Mouse (Mus musculus) heart, embryonic 13.5 days (tissue): ENCODE data around the gene Doc2g. TPM values are rescaled to one million over a fixed set of nuclear protein-coding genes. Genes with fewer than 3 reads are reported as not detected.
A peak's percentile ranks its signal among the peaks of the same experiment; 100 is the strongest.

Experiments used
- ATAC-seq: fragments of 200-750 bp; cut with Nextera tagmentation; 2 replicates; pipeline ENCODE4 v1.8.0; 2017; ENCODE audit warnings: moderate TSS enrichment; ENCODE audit not compliant: insufficient number of reproducible peaks, low FRiP score, low TSS enrichment; ENCODE audit errors: extremely low read depth
- H3K27ac ChIP-seq: fragments of 300-500 bp; sonication (generic); replicated peaks from 2 replicates; pipeline ENCODE4 v1.5.1; 2015; ENCODE audit warnings: moderate library complexity, mild to moderate bottlenecking, inconsistent platforms
- H3K27me3 ChIP-seq: fragments of 300-500 bp; sonication (generic); replicated peaks from 2 replicates; pipeline ENCODE4 v1.6.1; 2015; ENCODE audit warnings: mild to moderate bottlenecking, inconsistent platforms
- H3K36me3 ChIP-seq: fragments of 300-500 bp; sonication (generic); 2 replicates; pipeline ENCODE4 v1.6.1; 2015; ENCODE audit warnings: mild to moderate bottlenecking, inconsistent platforms
- H3K4me1 ChIP-seq: fragments of 300-500 bp; sonication (generic); 2 replicates; pipeline ENCODE4 v1.6.1; 2015; ENCODE audit warnings: inconsistent platforms
- H3K4me2 ChIP-seq: fragments of 300-500 bp; sonication (generic); 2 replicates; pipeline ENCODE4 v1.6.1; 2015; ENCODE audit warnings: inconsistent platforms, mild to moderate bottlenecking, moderate library complexity
- H3K4me3 ChIP-seq: fragments of 300-500 bp; sonication (generic); 2 replicates; pipeline ENCODE4 v1.5.1; 2015; ENCODE audit warnings: moderate library complexity, mild to moderate bottlenecking, inconsistent platforms
- H3K9ac ChIP-seq: fragments of 300-500 bp; sonication (generic); 2 replicates; pipeline ENCODE4 v1.6.1; 2015; ENCODE audit warnings: inconsistent platforms, mild to moderate bottlenecking, moderate library complexity
- H3K9me3 ChIP-seq: fragments of 300-500 bp; sonication (generic); 2 replicates; pipeline ENCODE4 v1.6.1; 2016; ENCODE audit warnings: inconsistent platforms
- WGBS: fragments of 180-500 bp; shearing (Covaris S2); methylation state at CpG from one replicate; pipeline ENCODE4 v1.1.7; 2015; ENCODE audit warnings: mixed read lengths; 5-methylcytosine and 5-hydroxymethylcytosine counted together
- polyA plus RNA-seq: library from polyadenylated mRNA; unstranded; fragments of >200 nt; fragmentation: Nextera tagmentation; extraction: Ambion mirVana; gene quantifications from 2 replicates; pipeline ENCODE4 v1.2.1, GENCODE M21; 2015

Doc2g gene
- polyA plus RNA-seq, 1 experiment from 2014 or later, result 80.5 TPM

DNA sequence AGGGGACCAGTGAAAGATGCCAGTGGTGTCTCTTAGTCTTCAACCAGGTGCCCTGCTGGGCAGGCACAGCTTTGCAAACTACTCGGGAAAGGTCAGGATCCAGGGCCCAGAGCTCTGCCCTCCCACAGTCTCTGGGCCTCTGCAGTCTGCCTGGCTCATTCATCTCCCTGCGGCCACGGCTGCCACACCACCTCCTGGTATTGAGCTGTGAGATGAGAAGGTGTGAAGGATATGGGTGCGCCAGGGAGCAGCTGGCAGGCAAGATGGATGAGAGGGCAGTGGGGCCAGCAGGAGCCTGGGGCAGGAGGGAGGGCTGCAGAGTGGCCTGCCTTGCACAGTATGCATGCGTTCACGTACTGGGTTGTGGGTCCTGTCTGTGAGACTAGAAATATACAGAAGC is 12.3 kb upstream of the Doc2g start:
- ATAC-seq, result no peak
- H3K27ac ChIP-seq, result no peak overlapping the region
- H3K27me3 ChIP-seq, result no peaks in the 10 kb centered on the region; the same call in 1 of the 2 replicates
- no peak overlapping the region for H3K4me2 ChIP-seq
- no peak overlapping the region for H3K9ac ChIP-seq
- 0 out of 2 replicates have a peak, but pooled peaks cover 3% of the 10 kb centered on the region for H3K9me3 ChIP-seq
- peaks cover 19% of the 10 kb centered on the region for H3K4me1 ChIP-seq
- H3K36me3 ChIP-seq, result peaks cover 4% of the 10 kb centered on the region; the same call in 1 of the 2 replicates
- no peak overlapping the region for H3K4me3 ChIP-seq
- 44% methylated on average over 6 of the region's 6 CpGs for WGBS

DNA sequence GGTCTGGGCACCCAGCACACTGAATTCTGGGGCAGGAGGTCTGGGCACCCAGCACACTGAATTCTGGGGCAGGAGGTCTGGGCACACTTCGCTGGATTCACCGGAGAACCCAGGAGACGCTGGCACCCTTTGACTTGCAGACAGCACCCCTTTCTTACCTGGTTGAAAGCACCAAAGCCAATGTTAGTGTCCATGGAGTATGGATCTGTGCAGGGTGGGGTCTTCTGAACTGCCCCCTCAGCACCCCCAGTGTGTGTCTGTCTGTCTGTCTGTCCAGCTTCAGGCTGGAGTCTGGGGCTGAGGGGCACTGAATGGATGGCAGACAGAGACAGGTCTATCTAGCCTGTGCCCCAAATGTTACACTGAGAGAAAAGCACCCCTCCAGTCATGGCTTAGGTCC is 11.6 kb upstream of the Doc2g start:
- no peak for ATAC-seq
- H3K27me3 ChIP-seq, result peaks cover 3% of the 10 kb centered on the region; the same call in 1 of the 2 replicates
- WGBS, result 82% methylated on average over 3 of the region's 3 CpGs
- H3K4me1 ChIP-seq, result peaks cover 11% of the 10 kb centered on the region
- H3K4me2 ChIP-seq, result no peak overlapping the region
- H3K9me3 ChIP-seq, result 0 out of 2 replicates have a peak, but pooled peaks cover 3% of the 10 kb centered on the region
- no peak overlapping the region for H3K4me3 ChIP-seq
- peaks cover 4% of the 10 kb centered on the region; the same call in 1 of the 2 replicates for H3K36me3 ChIP-seq
- no peak overlapping the region for H3K27ac ChIP-seq
- no peak overlapping the region for H3K9ac ChIP-seq

DNA sequence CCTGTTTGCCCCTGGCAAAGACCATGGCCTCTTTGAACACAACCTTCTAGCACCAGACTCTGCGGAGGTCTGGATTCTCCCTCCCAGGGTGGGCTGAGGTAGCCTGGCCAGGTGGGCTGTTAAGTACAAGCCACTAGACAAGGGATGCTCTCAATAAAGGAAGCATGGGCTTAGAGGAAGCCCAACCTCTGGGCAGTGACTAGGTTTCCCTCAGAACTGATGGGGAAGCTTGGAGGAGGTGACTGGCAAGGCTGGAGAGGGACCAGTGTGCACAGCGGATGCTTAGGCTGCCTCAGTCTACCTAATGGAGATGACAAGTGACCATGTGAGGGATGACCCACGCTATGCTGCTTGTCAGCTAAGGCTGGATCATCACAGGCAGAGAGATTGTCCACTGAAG is 11.1 kb upstream of the Doc2g start:
- H3K4me3 ChIP-seq, result no peak overlapping the region
- no peak overlapping the region for H3K4me2 ChIP-seq
- no peak overlapping the region for H3K9ac ChIP-seq
- peaks cover 7% of the 10 kb centered on the region for H3K4me1 ChIP-seq
- no peak for ATAC-seq
- no peak overlapping the region for H3K27ac ChIP-seq
- 83% methylated on average over 3 of the region's 3 CpGs for WGBS
- H3K9me3 ChIP-seq, result 0 out of 2 replicates have a peak, but pooled peaks cover 3% of the 10 kb centered on the region
- H3K27me3 ChIP-seq, result peaks cover 4% of the 10 kb centered on the region; the same call in 1 of the 2 replicates
- peaks cover 4% of the 10 kb centered on the region; the same call in 1 of the 2 replicates for H3K36me3 ChIP-seq

DNA sequence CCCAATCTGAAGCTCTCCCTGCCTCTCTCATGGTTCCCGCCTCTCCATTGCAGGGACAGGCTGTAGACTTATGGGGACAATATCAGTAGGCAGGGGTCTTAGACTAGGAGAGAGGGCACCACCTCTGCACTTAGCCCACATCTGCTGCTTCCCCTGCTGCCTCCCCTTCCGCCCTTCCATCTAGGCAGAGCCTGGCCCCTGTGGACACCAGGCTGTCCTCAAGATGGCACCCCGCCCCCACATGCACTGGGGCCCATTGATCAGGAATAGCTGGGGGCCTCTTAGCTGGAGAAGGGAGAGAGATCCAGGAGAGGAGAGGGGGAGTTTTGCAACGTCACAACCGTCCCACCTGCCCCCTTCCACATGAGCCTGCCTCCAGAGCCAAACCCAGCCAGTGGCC is 10.7 kb upstream of the Doc2g start, which contains the start of gene Tbx10:
Tbx10 (plus strand) TSS at position 337 of the 400 bp plus-strand sequence.
- no peak within 1 kb of the TSS for H3K27ac ChIP-seq
- H3K4me1 ChIP-seq, result peaks cover 3% of the 10 kb centered on the region; the same call in 1 of the 2 replicates
- no peak within 1 kb of the TSS for H3K4me2 ChIP-seq
- H3K36me3 ChIP-seq, result peaks cover 4% of the 10 kb centered on the region; the same call in 1 of the 2 replicates
- ATAC-seq, result no peak
- H3K9ac ChIP-seq, result no peak within 1 kb of the TSS
- H3K4me3 ChIP-seq, result no peak within 1 kb of the TSS
- H3K9me3 ChIP-seq, result 0 out of 2 replicates have a peak, but pooled peaks cover 3% of the 10 kb centered on the region
- H3K27me3 ChIP-seq, result peaks cover 4% of the 10 kb centered on the region; the same call in 1 of the 2 replicates
- WGBS, result 43% methylated on average over 5 of the region's 5 CpGs

DNA sequence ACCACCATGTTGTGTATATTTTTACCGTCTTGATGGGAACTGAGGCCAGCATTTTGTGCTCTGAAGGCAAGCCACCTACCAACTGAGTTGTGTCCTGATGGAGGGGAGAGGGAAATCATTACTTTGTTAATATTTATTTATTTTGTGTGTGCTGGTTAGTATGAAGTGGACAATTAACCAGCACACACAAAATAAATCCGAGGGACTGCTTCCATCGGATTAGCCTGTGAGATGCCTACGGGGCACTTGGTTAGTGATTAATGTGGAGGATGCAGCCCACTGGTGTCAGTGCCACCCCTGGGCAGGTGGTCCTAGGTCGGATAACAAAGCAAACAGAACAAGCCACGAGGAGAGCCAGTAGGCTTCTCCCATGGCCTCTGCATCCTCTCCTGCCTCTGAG is 8.2 kb upstream of the Doc2g start:
- ATAC-seq, result no peak
- Histone ChIP-seq H3K4me1 (peaks cover 9% of the 10 kb centered on the region), H3K27ac (no peak overlapping the region), H3K4me2 (no peak overlapping the region), H3K36me3 (no peaks in the 10 kb centered on the region), H3K27me3 (peaks cover 4% of the 10 kb centered on the region; the same call in 1 of the 2 replicates), H3K9ac (no peak overlapping the region), H3K9me3 (no peaks in the 10 kb centered on the region), H3K4me3 (no peak overlapping the region)
- WGBS, result 70% methylated on average over 6 of the region's 6 CpGs

DNA sequence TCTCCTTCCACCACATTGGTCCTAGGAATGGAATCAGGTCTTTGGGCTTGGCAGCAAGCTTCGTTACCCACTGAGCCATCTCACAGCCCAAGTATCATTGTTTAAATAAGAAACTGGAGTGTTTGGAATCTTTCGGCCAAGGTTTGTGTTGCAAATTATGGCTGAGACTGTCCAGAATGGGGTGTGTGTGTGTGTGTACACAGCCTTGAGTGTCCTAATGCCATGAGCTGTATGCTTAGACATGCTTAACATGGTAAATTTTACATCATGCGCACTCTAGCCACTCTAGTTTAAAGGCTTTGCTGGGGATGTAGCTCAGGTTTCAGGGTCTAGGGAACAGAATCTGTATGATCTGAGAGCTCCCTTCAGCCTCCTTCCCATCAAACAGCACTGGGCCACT is 7.6 kb upstream of the Doc2g start:
- Histone ChIP-seq H3K9me3 (no peaks in the 10 kb centered on the region), H3K36me3 (no peaks in the 10 kb centered on the region), H3K4me3 (no peak overlapping the region), H3K4me2 (no peak overlapping the region), H3K9ac (no peak overlapping the region), H3K27me3 (peaks cover 4% of the 10 kb centered on the region; the same call in 1 of the 2 replicates), H3K4me1 (peaks cover 9% of the 10 kb centered on the region), H3K27ac (no peak overlapping the region)
- 82% methylated on average over 3 of the region's 3 CpGs for WGBS
- ATAC-seq, result no peak

DNA sequence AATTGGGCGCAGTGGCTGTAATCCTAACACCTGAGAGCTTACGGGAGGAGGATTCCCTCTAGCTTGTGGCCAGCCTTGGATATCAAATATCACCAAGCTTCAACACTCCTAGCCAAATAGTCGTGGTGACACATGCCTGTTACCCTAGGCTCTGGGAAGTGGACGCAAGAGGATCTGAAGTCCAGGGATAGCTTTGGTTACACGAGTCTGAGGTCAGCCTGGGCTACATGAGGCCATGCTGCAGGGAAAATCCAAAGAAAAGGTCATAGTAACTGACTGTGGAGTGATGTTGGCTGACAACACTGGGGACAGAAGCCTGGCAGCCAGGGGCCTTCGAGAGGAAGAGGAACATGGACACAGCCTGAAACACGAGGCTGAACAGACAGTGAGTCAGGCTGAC is 7.0 kb upstream of the Doc2g start:
- 57% methylated on average over 7 of the region's 7 CpGs for WGBS

DNA sequence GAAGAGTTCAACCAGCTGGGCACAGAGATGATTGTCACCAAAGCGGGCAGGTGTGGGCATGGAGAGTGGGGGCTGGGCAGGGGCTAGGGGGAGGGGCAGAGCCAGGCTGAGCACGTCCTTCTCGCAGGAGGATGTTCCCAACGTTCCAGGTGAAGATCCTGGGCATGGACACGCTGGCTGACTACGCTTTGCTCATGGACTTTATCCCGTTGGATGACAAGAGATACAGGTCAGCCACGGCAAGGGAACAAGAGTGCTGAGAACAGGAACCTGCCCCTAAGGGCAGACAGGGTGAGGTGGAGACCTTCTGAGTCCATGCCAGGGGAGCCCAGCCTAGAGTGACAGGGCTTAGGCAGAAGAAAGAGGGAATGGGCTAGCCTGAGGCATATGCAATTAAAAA is 6.4 kb upstream of the Doc2g start:
- Histone ChIP-seq H3K27ac (no peak overlapping the region), H3K4me2 (no peak overlapping the region), H3K4me1 (peaks cover 19% of the 10 kb centered on the region), H3K9ac (no peak overlapping the region), H3K9me3 (no peaks in the 10 kb centered on the region), H3K27me3 (peaks cover 4% of the 10 kb centered on the region; the same call in 1 of the 2 replicates), H3K36me3 (no peaks in the 10 kb centered on the region), H3K4me3 (no peak overlapping the region)
- 68% methylated on average over 8 of the region's 8 CpGs for WGBS
- no peak for ATAC-seq

More for the DNA sequence above, 7.0 kb upstream of the Doc2g start:
- H3K9ac ChIP-seq, result no peak overlapping the region
- peaks cover 13% of the 10 kb centered on the region for H3K4me1 ChIP-seq
- H3K4me3 ChIP-seq, result no peak overlapping the region
- H3K36me3 ChIP-seq, result no peaks in the 10 kb centered on the region
- ATAC-seq, result no peak
- H3K27me3 ChIP-seq, result peaks cover 4% of the 10 kb centered on the region; the same call in 1 of the 2 replicates
- H3K9me3 ChIP-seq, result no peaks in the 10 kb centered on the region
- H3K4me2 ChIP-seq, result no peak overlapping the region
- H3K27ac ChIP-seq, result no peak overlapping the region

DNA sequence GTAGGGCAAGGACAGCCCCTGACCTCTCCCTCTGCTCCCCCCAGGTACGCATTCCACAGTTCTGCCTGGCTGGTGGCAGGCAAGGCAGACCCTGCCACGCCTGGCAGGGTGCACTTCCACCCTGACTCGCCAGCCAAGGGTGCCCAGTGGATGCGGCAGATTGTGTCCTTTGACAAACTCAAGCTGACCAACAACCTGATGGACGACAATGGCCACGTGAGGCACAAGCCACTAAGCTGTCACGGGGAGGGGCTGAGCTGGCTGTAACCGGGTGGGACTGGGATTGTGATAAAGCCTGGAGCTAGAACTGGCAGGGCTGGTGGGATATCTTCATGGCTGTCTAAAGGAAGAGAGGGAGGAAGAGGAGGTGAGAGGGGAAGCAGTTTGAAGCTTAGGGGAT is 5.9 kb upstream of the Doc2g start:
- Histone ChIP-seq H3K36me3 (no peaks in the 10 kb centered on the region), H3K4me2 (no peak overlapping the region), H3K4me3 (no peak overlapping the region), H3K27ac (no peak overlapping the region), H3K9ac (peak overlapping the region; percentile 6; the same call in 1 of the 2 replicates), H3K27me3 (peaks cover 4% of the 10 kb centered on the region; the same call in 1 of the 2 replicates), H3K9me3 (no peaks in the 10 kb centered on the region), H3K4me1 (peaks cover 24% of the 10 kb centered on the region)
- WGBS, result 45% methylated on average over 8 of the region's 8 CpGs
- ATAC-seq, result no peak

DNA sequence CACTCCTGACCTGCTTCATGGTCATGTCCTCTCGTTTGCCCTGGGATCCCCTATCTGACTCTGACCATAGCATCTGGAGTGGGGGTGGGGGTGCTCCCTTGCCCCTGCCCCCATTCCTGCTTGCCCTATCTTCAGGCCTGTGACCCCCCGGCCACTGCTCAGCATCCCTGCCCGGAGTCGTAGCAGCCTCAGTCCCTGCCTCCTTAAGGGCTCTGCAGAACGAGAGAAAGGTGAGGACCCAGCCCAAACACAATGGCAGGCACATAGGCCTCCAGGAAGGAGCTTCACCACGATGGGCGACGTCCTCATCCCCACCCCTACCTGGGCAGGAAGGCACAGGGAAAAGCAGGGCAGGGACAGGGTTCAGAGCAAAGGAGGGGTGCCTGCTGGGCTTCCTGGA is 4.8 kb upstream of the Doc2g start:
- H3K27me3 ChIP-seq, result peaks cover 4% of the 10 kb centered on the region; the same call in 1 of the 2 replicates
- no peak for ATAC-seq
- H3K9ac ChIP-seq, result no peak overlapping the region
- 68% methylated on average over 8 of the region's 8 CpGs for WGBS
- H3K9me3 ChIP-seq, result no peaks in the 10 kb centered on the region
- no peak overlapping the region for H3K27ac ChIP-seq
- H3K4me2 ChIP-seq, result no peak overlapping the region
- H3K36me3 ChIP-seq, result no peaks in the 10 kb centered on the region
- H3K4me1 ChIP-seq, result peaks cover 33% of the 10 kb centered on the region
- no peak overlapping the region for H3K4me3 ChIP-seq

DNA sequence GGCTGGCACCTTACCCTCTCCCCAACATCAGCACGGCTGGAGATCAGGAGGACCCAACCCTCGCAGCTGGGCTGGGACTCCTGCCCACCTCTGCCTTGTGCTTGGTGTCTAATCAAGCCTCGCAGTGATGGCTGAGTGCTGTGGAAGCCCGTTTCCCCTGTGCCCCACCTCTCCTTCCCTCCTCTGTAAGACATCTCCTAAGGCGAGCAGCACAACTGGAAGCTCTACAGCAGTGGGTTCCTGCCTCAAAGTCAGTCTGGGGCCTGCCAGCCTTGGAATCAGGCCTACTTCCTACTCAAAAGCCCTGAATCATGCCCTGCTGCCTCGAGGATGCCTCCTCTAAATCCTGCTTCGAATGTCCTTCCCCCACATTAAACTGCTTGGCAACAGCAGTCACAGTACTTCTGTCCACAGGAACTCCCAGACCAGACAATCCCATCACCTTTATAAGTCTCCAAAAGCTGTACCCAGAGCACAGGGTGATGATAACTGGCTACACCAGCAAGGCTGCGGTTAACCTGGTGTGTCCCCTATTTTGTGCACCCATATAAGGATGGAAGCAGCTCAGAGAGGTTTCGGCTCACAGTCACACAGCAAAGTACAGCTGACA is 3.9 kb upstream of the Doc2g start:
- H3K9me3 ChIP-seq, result no peaks in the 10 kb centered on the region
- 0 out of 2 replicates have a peak, but pooled peaks cover 4% of the 10 kb centered on the region for H3K27me3 ChIP-seq
- 84% methylated on average over 9 of the region's 9 CpGs for WGBS
- H3K36me3 ChIP-seq, result 0 out of 2 replicates have a peak, but pooled peaks cover under 1% of the 10 kb centered on the region
- H3K4me3 ChIP-seq, result peak overlapping the region; percentile 77
- ATAC-seq, result no peak
- no peak overlapping the region for H3K27ac ChIP-seq
- H3K4me2 ChIP-seq, result peak overlapping the region; percentile 93
- H3K4me1 ChIP-seq, result peaks cover 42% of the 10 kb centered on the region
- H3K9ac ChIP-seq, result peak overlapping the region; percentile 81
